Mouse (Mus musculus) adrenal gland, postnatal 4 days (tissue): ENCODE results near the gene Kpnb1. TPM values are rescaled to one million over a fixed set of nuclear protein-coding genes. Genes with fewer than 3 reads are reported as not detected.

Experiments used
- DNase-seq, 2 experiments: peaks; one replicate each; pipeline ENCODE4 v3.0.0; 2021 to 2022; ENCODE audit warnings: low spot score in 2 of 2, mixed read lengths in 2 of 2
- microRNA-seq: library from miRNA; unstranded; fragments of <30 nt; microRNA quantifications from one replicate; pipeline ENCODE4 v1.2.0, GENCODE M21; 2021
- total RNA-seq, 2 experiments: library from RNA; stranded (reverse); gene quantifications; 2 replicates each; pipeline ENCODE4 v1.2.3; 2021

The Kpnb1 gene
- total RNA-seq, 2 experiments from 2014 or later = 126 to 146 TPM

GRCm38 (mm10) chr11:97112519-97113125 lies 75.1 kb downstream of the Kpnb1 start:
- DNase-seq = no peak

Small RNAs within 50 kb of the gene (microRNA-seq; reads per million reads assigned to microRNA genes)
- gene Mir7235 = not detected

Other genes with a start within 250 kb of the Kpnb1 start
- gene Pnpo, start 243.9 kb downstream of the Kpnb1 start, total RNA-seq = 10 to 100 TPM; 27.5 to 35.0 TPM
- gene Sp2, start 204.9 kb downstream of the Kpnb1 start, total RNA-seq = 10 to 100 TPM; 23.3 to 26.0 TPM
- gene Sp6, start 174.5 kb downstream of the Kpnb1 start, total RNA-seq = under 1 TPM; 0.42 TPM
- 10 to 100 TPM; 28.8 to 29.7 TPM for gene Scrn2, start 157.9 kb downstream of the Kpnb1 start, total RNA-seq
- 1 to 10 TPM in 1 of 2 experiments, under 1 TPM in 1; 0.76 to 1.3 TPM for gene Lrrc46, start 146.5 kb downstream of the Kpnb1 start, total RNA-seq
- gene Mrpl10, start 146.3 kb downstream of the Kpnb1 start, total RNA-seq = 100 to 1,000 TPM; 110 to 123 TPM
- gene Osbpl7, start 137.3 kb downstream of the Kpnb1 start, total RNA-seq = 10 to 100 TPM; 20.3 to 21.4 TPM
- gene Tbx21, start 72.5 kb downstream of the Kpnb1 start, total RNA-seq = under 1 TPM; 0.45 to 0.62 TPM
- 10 to 100 TPM; 19.1 to 21.0 TPM for gene Tbkbp1, start 36.4 kb downstream of the Kpnb1 start, total RNA-seq
- gene Npepps, start 92.8 kb upstream of the Kpnb1 start, total RNA-seq = 10 to 100 TPM; 66.3 to 80.3 TPM
- gene Mrpl45, start 127.8 kb upstream of the Kpnb1 start, total RNA-seq = 10 to 100 TPM; 33.7 to 39.6 TPM
- 10 to 100 TPM; 10.3 to 11.1 TPM for gene Gpr179, start 164.2 kb upstream of the Kpnb1 start, total RNA-seq
- 10 to 100 TPM; 25.6 to 27.4 TPM for gene Socs7, start 174.7 kb upstream of the Kpnb1 start, total RNA-seq
- 10 to 100 TPM; 37.9 to 38.6 TPM for gene Arhgap23, start 227.7 kb upstream of the Kpnb1 start, total RNA-seq